Mouse (Mus musculus): ENCODE results near the gene Eml1. TPM values are rescaled to one million over a fixed set of nuclear protein-coding genes. Genes with fewer than 3 reads are reported as not detected.
A peak's percentile ranks its signal among the peaks of the same experiment; 100 is the strongest.

The Eml1 gene
- polyA plus RNA-seq (2016; fragmentation: Nextera tagmentation; extraction: Ambion mirVana): 89.4 and 93.0 TPM in 2 replicates

GRCm38 (mm10) chr12:108370596-108371428 lies at the start of gene Eml1:
Gene Eml1 (plus strand): TSS chr12:108370957.
- WGBS: 84% methylated on average over 19 of the region's 19 CpGs
- Histone ChIP-seq H3K9me3 (no peaks in the 10 kb centered on the region), H3K4me1 (0 out of 2 replicates have a peak, but pooled peaks cover 7% of the 10 kb centered on the region)

GRCm38 (mm10) chr12:108326401-108326800 lies 44.4 kb upstream of the Eml1 start:
- Histone ChIP-seq H3K4me2 (replicated peaks) (no peak overlapping the region), H3K4me3 (no peak overlapping the region), H3K9me3 (no peaks in the 10 kb centered on the region), H3K4me1 (peaks cover 44% of the 10 kb centered on the region), H3K36me3 (no peaks in the 10 kb centered on the region), H3K9ac (replicated peaks) (no peak overlapping the region), H3K27me3 (peaks cover 51% of the 10 kb centered on the region), H3K27ac (replicated peaks) (no peak overlapping the region)
- ATAC-seq (ENCODE audit: low FRiP score, low read depth): no peak
- WGBS: 52% methylated on average over 5 of the region's 5 CpGs

More at GRCm38 (mm10) chr12:108370596-108371428, at the start of gene Eml1:
- no peak within 1 kb of the TSS for H3K27ac ChIP-seq (replicated peaks)
- no peak within 1 kb of the TSS for H3K9ac ChIP-seq (replicated peaks)
- H3K36me3 ChIP-seq: no peaks in the 10 kb centered on the region
- H3K4me2 ChIP-seq (replicated peaks): no peak within 1 kb of the TSS
- H3K27me3 ChIP-seq: no peaks in the 10 kb centered on the region
- ATAC-seq (ENCODE audit: low FRiP score, low read depth): no peak; the same call in 1 of the 2 replicates
- H3K4me3 ChIP-seq: no peak within 1 kb of the TSS

- 3% methylated on average over 64 of the region's 66 CpGs for WGBS
- 0 out of 2 replicates have a peak, but pooled peaks have one; percentile 27 for ATAC-seq (ENCODE audit: low FRiP score, low read depth)
- Histone ChIP-seq H3K4me2 (replicated peaks) (peak overlapping the region; percentile 58), H3K9me3 (no peaks in the 10 kb centered on the region), H3K4me3 (peak overlapping the region; percentile 40), H3K27ac (replicated peaks) (no peak overlapping the region), H3K4me1 (peaks cover 39% of the 10 kb centered on the region), H3K27me3 (peaks cover 58% of the 10 kb centered on the region), H3K36me3 (no peaks in the 10 kb centered on the region), H3K9ac (replicated peaks) (peak overlapping the region; percentile 59)
These were observed 42.8 kb upstream of the Eml1 start for GRCm38 (mm10) chr12:108327889-108328491.

GRCm38 (mm10) chr12:108333056-108333455 lies 37.7 kb upstream of the Eml1 start:
- peak overlapping the region; percentile 100 for H3K4me2 ChIP-seq (replicated peaks)
- no peaks in the 10 kb centered on the region for H3K9me3 ChIP-seq
- WGBS: 2% methylated on average over 16 of the region's 16 CpGs
- no peaks in the 10 kb centered on the region for H3K36me3 ChIP-seq
- H3K27me3 ChIP-seq: peaks cover 53% of the 10 kb centered on the region
- ATAC-seq (ENCODE audit: low FRiP score, low read depth): peak; percentile 21
- peaks cover 32% of the 10 kb centered on the region for H3K4me1 ChIP-seq
- H3K4me3 ChIP-seq: peak overlapping the region; percentile 72
- no peak overlapping the region for H3K27ac ChIP-seq (replicated peaks)
- H3K9ac ChIP-seq (replicated peaks): peak overlapping the region; percentile 38; the same call in 1 of the 2 replicates

DNA sequence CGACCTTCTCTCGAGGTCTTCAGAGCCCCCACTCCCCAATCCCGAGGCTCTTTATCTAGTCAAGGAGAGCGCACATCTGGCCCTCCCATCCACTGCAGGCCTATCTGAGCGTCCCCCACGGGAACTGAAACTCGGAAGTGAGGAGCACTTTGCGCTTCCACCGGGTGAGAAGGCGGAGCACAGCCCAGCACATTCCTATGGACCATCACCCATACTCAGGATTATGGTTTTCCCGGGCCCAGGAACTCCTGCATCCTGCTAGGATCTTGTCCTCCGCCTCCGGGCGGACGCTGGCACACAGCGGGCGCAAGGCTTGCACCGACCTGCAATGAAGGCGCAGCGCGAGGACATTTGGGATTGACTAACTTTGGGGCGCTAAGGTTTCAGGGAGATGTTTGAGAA lies 37.3 kb upstream of the Eml1 start:
- Histone ChIP-seq H3K27me3 (peaks cover 52% of the 10 kb centered on the region), H3K4me2 (replicated peaks) (peak overlapping the region; percentile 100), H3K4me1 (peaks cover 28% of the 10 kb centered on the region), H3K4me3 (peak overlapping the region; percentile 72), H3K36me3 (no peaks in the 10 kb centered on the region), H3K27ac (replicated peaks) (peak overlapping the region; percentile 47), H3K9ac (replicated peaks) (peak overlapping the region; percentile 38; the same call in 1 of the 2 replicates), H3K9me3 (no peaks in the 10 kb centered on the region)
- ATAC-seq (ENCODE audit: low FRiP score, low read depth): peak; percentile 21; the same call in 1 of the 2 replicates
- 1% methylated on average over 22 of the region's 22 CpGs for WGBS

- peak; percentile 92 for ATAC-seq (ENCODE audit: low FRiP score, low read depth)
- H3K36me3 ChIP-seq: no peaks in the 10 kb centered on the region
- under 1% methylated on average over 46 of the region's 56 CpGs for WGBS
- peak within 1 kb of the TSS; percentile 100 for H3K4me2 ChIP-seq (replicated peaks)
- H3K27me3 ChIP-seq: peaks cover 47% of the 10 kb centered on the region
- peak within 1 kb of the TSS; percentile 56 for H3K27ac ChIP-seq (replicated peaks)
- H3K4me1 ChIP-seq: peaks cover 23% of the 10 kb centered on the region
- H3K9ac ChIP-seq (replicated peaks): peak within 1 kb of the TSS; percentile 76
- H3K4me3 ChIP-seq: peak within 1 kb of the TSS; percentile 72
- H3K9me3 ChIP-seq: no peaks in the 10 kb centered on the region
These were observed 36.8 kb upstream of the Eml1 start, which contains the start of gene Cyp46a1 for GRCm38 (mm10) chr12:108333895-108334445. Gene Cyp46a1 (plus strand): TSS chr12:108334381.

DNA sequence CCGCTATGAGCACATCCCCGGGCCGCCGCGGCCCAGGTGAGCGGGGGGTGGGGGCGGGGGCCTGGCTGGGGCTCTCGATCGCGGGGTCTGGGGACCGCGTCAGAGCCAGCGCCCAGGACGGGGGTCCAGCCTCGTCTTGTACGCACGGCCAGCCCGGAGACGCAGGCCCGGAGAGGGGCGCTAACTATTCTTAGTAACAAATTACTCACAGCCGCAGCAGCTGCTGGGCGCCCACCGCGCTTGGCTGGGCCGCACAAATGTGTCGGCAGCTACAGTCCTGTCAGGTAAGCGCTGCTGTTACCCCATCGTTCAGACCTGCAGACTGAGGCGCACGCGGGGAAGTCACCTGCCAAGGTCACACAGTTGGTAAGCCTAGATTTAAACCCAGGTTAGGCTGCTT lies 36.2 kb upstream of the Eml1 start:
- Histone ChIP-seq H3K4me1 (peaks cover 22% of the 10 kb centered on the region), H3K4me3 (peak overlapping the region; percentile 72), H3K27me3 (peaks cover 43% of the 10 kb centered on the region), H3K9ac (replicated peaks) (peak overlapping the region; percentile 76), H3K9me3 (no peaks in the 10 kb centered on the region), H3K36me3 (no peaks in the 10 kb centered on the region), H3K27ac (replicated peaks) (peak overlapping the region; percentile 56; the same call in 1 of the 2 replicates), H3K4me2 (replicated peaks) (peak overlapping the region; percentile 100)
- peak; percentile 66 for ATAC-seq (ENCODE audit: low FRiP score, low read depth)
- WGBS: 2% methylated on average over 32 of the region's 32 CpGs

GRCm38 (mm10) chr12:108338572-108339190 lies 32.1 kb upstream of the Eml1 start:
- 29% methylated on average over 14 of the region's 14 CpGs for WGBS
- H3K9ac ChIP-seq (replicated peaks): no peak overlapping the region
- no peak overlapping the region for H3K27ac ChIP-seq (replicated peaks)
- H3K4me1 ChIP-seq: peaks cover 7% of the 10 kb centered on the region
- H3K4me3 ChIP-seq: no peak overlapping the region
- H3K27me3 ChIP-seq: peaks cover 23% of the 10 kb centered on the region
- no peaks in the 10 kb centered on the region for H3K36me3 ChIP-seq
- no peak for ATAC-seq (ENCODE audit: low FRiP score, low read depth)
- no peak overlapping the region for H3K4me2 ChIP-seq (replicated peaks)
- H3K9me3 ChIP-seq: no peaks in the 10 kb centered on the region

DNA sequence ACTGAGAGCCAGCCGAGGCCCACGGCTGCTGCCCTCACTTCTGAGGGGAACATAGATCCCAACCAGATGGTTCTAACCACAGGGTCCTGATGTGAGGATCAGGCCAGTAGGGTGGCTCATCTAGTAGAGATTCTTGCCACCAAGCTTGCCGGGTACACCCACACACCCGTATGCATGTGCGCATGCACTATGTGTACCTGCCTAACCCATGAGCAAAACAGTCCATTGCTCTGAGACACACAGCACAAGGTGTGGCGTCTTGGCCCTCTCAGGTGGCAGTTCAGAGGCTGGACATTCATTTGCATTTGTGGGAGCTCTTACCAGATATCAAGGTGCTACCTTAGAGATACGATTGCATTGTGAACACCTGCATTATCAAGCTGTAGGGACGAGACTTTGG lies 22.6 kb upstream of the Eml1 start:
- Histone ChIP-seq H3K4me2 (replicated peaks) (no peak overlapping the region), H3K27me3 (peaks cover 25% of the 10 kb centered on the region), H3K4me1 (peaks cover 12% of the 10 kb centered on the region), H3K9ac (replicated peaks) (no peak overlapping the region), H3K27ac (replicated peaks) (no peak overlapping the region), H3K9me3 (no peaks in the 10 kb centered on the region), H3K36me3 (no peaks in the 10 kb centered on the region), H3K4me3 (no peak overlapping the region)
- 87% methylated on average over 8 of the region's 8 CpGs for WGBS
- no peak for ATAC-seq (ENCODE audit: low FRiP score, low read depth)

- peaks cover 34% of the 10 kb centered on the region for H3K27me3 ChIP-seq
- H3K36me3 ChIP-seq: no peaks in the 10 kb centered on the region
- H3K27ac ChIP-seq (replicated peaks): no peak overlapping the region
- no peaks in the 10 kb centered on the region for H3K9me3 ChIP-seq
- no peak overlapping the region for H3K4me2 ChIP-seq (replicated peaks)
- peaks cover 12% of the 10 kb centered on the region for H3K4me1 ChIP-seq
- no peak overlapping the region for H3K4me3 ChIP-seq
- 80% methylated on average over 5 of the region's 5 CpGs for WGBS
- no peak for ATAC-seq (ENCODE audit: low FRiP score, low read depth)
- no peak overlapping the region for H3K9ac ChIP-seq (replicated peaks)
These were observed 21.7 kb upstream of the Eml1 start for GRCm38 (mm10) chr12:108349026-108349425.

- H3K4me3 ChIP-seq: no peak overlapping the region
- ATAC-seq (ENCODE audit: low FRiP score, low read depth): no peak
- peaks cover 12% of the 10 kb centered on the region for H3K4me1 ChIP-seq
- peaks cover 41% of the 10 kb centered on the region for H3K27me3 ChIP-seq
- H3K9ac ChIP-seq (replicated peaks): no peak overlapping the region
- no peak overlapping the region for H3K4me2 ChIP-seq (replicated peaks)
- H3K36me3 ChIP-seq: peaks cover 5% of the 10 kb centered on the region
- H3K27ac ChIP-seq (replicated peaks): no peak overlapping the region
- WGBS: 85% methylated on average over 10 of the region's 10 CpGs
- H3K9me3 ChIP-seq: 0 out of 2 replicates have a peak, but pooled peaks cover 4% of the 10 kb centered on the region
These were observed 19.8 kb upstream of the Eml1 start for GRCm38 (mm10) chr12:108350931-108351330.

Data from midbrain, embryonic 12.5 days (tissue).